14 mouse cellular contexts compared by ENCODE assay signal in genomic region chr5:147718335-147718734, GRCm38 (mm10).
"Had no signal": no experiment of that assay in that cellular context is flagged by ENCODE, and none has a peak within 500 bp of the region (broad histone marks: within the 10 kb centered on the region; RNA-seq: fewer than 3 reads in every experiment).

No protein-coding gene starts in this region.

- ATAC-seq: forebrain, embryonic 16.5 days; hindbrain, postnatal 0 days; intestine, embryonic 16.5 days; liver, embryonic 12.5 days had no signal

- DNase-seq: gastrocnemius, postnatal 14 days; gastrocnemius, postnatal 36 days; kidney, adult 11 months; kidney, adult 2 months; kidney, adult 9 months; kidney, postnatal 14 days; kidney, postnatal 36 days; layer of hippocampus, adult 9-11 months; layer of hippocampus, postnatal 36 days; left cerebral cortex, postnatal 4 days had no signal
